Mouse (Mus musculus) mature B cell (primary cell): Measurements from ENCODE around the gene H2-Ab1.

Source experiments
- in situ Hi-C: fragments of 300-500 bp; cut with MboI; formaldehyde crosslinking; loops from 2 replicates; pipeline ENCODE4 v1.14.3; 2019

H2-Ab1 gene

DNA sequence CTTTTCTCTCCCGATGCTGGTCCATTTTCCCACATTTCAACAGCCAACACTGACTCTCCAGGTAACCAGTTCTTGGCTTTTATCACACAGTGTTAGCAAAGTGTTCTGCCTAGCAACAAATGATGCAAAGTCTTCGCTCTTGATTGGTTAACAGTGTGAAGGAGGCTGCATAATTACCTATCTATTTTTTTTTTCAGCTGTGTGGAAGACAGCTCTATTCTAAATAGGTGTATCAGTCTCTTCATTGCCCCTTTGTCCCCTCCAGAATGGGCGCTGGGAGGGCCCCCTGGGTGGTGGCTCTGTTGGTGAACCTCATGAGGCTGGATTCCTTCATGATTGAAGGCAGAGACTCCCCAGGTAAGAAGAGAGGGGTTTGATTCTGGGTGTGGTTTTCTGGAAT lies 18.8 kb upstream of the H2-Ab1 start, which contains the start of gene H2-Ob:
Gene H2-Ob, plus strand, starts transcription at position 198 of the 400 bp plus-strand sequence.
- in situ Hi-C loops = loop anchor here (10.0 kb wide), 1 partner anchor 164 kb away; no protein-coding TSS in a partner anchor

DNA sequence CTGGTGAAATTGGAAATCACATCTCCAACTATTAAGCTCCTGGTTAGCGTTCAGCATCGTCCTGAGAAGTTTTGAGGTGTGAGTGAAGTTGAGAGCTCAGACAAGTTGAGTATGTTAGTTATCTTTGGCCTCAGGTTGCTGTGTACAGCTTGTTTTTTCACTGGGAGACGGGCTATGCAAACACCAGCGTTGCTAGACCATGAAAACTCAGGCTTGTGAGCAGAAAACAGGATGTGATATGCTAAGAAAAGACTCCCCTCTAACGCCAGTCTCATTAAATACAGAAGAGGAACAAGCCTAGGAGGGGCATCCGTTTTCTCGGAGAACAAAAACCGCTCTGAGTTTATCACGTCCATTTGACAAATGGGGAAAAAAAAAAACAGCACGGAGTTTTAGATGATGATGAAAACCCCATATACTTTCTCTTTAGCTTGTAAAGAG lies 17.9 kb upstream of the H2-Ab1 start:
- in situ Hi-C loops = loop anchor here (10.0 kb wide), 2 partner anchors 115 to 165 kb away; partner anchors contain the start of gene Btnl2

DNA sequence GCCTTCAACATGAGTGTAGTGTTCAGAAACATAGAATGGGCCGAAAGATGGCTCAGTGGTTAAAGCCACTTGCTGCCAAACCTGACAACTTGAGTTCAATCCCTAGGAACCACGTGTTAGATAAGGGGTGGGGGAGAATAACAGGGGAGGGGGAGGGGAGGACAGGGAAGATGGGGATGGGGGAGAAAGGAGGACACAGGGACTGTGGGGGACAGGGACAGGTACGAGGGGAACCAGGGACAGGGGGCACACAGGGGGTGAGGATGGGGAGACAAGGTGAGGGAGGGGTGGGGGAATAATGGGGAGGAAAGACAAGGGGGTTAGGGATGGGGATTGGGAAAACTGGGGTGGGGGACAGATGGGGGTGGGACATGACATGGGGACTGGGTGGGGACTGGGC lies 17.1 kb upstream of the H2-Ab1 start:
- in situ Hi-C loops = loop anchor here (10.0 kb wide), 1 partner anchor 114 kb away; the partner anchor contains the start of gene Btnl2

DNA sequence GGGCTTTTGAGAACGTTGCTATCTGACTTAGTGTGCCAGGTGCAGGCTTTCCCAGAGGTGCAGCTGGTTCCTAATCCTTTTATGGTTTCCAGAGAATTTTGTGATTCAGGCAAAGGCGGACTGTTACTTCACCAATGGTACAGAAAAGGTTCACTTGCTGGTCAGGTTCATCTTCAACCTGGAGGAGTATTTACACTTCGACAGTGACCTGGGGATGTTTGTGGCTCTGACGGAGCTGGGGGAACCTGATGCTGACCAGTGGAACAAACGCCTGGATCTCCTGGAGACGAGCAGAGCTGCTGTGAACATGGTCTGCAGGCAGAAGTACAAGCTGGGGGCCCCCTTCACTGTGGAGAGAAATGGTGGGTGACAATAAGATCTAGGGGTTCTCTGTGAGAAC lies 16.6 kb upstream of the H2-Ab1 start:
- in situ Hi-C loops = loop anchor here (10.0 kb wide), 1 partner anchor 114 kb away; the partner anchor contains the start of gene Btnl2

DNA sequence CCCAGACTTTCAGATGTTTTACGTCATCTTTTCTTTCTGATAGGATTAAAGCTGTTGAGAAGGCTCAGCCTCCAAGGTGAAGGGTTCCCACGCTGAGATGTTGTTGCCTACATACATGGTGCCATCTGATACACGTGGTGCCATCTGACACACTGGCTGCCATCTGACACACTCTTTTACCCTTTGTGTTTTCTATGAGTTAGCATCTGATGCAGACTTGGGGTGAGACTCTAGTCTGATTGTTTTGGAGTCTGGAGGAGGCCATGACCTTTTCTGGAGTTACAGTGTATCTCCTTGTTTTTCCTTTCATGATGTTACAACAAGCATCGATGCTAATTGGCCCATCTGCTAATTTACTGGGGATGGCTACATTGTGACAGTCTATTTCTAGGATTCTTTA lies 12.8 kb upstream of the H2-Ab1 start:
- in situ Hi-C loops = loop anchor here (10.0 kb wide), 1 partner anchor 110 kb away; the partner anchor contains the start of gene Btnl2

GRCm38 (mm10) chr17:34247047-34247446 lies 10.4 kb upstream of the H2-Ab1 start:
- in situ Hi-C loops = loop anchor here (10.0 kb wide), 1 partner anchor 108 kb away; the partner anchor contains the start of gene Btnl2

- in situ Hi-C loops = loop anchor here (10.0 kb wide), 1 partner anchor 106 kb away; the partner anchor contains the start of gene Btnl2
These were observed 8.7 kb upstream of the H2-Ab1 start for GRCm38 (mm10) chr17:34248764-34249163.

- in situ Hi-C loops = loop anchor here (10.0 kb wide), 1 partner anchor 105 kb away; the partner anchor contains the start of gene Btnl2
These were observed 8.1 kb upstream of the H2-Ab1 start for GRCm38 (mm10) chr17:34249361-34249760.

DNA sequence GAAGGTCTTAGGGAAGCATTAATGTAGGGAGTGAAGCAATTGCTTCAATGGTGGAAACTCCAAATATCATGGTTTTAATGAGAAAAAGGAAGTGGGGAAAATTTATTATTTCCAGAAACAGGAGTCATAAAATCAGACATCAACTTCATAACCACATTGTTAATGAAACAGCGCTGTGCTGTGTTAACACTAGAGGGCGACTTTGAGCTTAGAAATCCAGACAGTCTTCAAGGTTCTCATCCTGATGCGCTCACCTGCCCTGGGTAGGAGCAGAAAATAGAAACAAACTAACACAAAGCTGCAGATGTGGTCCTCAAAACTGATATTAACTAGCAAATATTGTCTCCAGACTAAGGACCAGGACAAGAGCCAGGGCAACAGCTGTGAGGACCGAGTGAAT lies 7.6 kb upstream of the H2-Ab1 start:
- in situ Hi-C loops = loop anchor here (10.0 kb wide), 1 partner anchor 105 kb away; the partner anchor contains the start of gene Btnl2

DNA sequence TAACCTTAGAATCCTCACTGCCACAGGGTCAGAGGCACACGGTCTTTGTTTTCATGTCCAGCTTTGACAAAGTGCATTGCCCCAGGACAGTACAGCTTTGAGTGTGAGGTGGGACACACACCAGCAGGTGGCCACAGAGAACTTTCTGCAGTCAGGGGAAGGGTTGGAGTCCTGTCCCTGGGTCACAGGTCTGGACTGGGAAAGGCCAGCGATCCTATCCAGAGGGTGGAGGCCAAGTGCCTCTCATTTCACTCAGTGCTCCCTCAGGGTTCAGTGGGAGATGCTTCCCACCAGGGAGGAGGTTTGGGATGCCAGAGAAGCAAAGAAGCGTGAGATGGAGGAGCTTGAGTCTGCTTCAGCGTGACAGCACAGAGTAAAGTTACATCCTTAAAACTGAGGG lies 5.8 kb upstream of the H2-Ab1 start:
- in situ Hi-C loops = no loop called here

GRCm38 (mm10) chr17:34256501-34256900 lies 988 bp upstream of the H2-Ab1 start:
- in situ Hi-C loops = no loop called here

- in situ Hi-C loops = no loop called here
These were observed 3.1 kb downstream of the H2-Ab1 start for GRCm38 (mm10) chr17:34260551-34260950.

DNA sequence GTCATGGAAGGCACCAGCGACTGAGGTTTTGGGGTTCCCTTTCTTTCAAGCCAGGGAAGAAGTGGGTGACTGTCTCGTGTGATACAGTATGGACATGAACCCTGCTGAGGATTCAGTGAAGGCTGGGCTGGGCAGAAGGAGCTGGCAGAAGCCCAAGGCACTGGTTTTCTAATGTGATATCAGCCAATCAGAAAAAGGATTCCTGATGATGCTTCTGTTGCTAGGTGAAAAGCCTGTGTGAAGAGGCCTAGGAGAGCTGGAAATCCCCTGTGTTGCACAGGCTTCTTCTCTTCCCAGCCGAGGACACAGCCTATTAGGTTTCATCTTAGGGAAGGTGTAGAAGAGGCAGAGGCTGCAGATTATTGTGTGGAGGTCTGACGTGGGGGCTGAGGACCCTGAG lies 4.0 kb downstream of the H2-Ab1 start:
- in situ Hi-C loops = no loop called here

DNA sequence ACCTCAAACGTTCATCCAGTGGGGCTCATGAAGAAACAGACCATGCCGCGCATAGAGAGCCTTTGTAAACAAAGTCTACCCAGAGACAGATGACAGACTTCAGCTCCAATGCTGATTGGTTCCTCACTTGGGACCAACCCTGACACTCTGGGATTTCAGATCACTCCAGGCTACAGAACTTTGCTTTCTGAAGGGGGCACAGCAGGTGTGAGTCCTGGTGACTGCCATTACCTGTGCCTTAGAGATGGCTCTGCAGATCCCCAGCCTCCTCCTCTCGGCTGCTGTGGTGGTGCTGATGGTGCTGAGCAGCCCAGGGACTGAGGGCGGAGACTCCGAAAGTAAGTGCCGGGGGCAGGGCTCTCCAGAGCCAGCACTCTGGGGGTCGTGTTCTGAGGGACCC lies 5.6 kb downstream of the H2-Ab1 start:
- in situ Hi-C loops = no loop called here

DNA sequence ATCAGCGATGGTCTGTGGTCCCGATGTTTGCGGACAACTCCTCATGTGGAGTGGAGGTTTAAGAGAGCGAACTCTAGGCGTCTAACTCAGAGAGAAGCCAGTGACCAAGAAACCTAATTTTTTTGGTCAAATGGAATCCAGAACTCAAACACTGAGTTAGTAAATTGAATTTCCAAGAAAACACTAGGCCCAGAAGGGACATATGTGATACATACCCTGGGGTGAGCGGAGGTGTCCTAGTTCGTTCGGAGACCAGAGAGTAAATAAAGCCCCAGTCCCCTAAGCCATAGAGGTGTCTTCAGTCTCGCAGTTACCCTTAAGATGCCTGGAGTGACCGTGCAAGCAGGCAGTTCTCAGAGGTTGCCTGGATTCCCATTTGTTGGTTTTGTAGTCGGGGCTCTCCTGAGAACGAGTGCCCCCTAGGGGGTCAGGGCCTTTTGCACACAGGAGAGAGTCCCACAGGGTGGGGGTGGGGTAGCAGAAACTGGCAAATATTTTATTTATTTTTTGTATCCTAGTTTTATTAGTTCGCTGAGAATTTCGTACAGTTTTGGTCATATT lies 6.4 kb downstream of the H2-Ab1 start:
- in situ Hi-C loops = no loop called here

GRCm38 (mm10) chr17:34264452-34265351 lies 7.2 kb downstream of the H2-Ab1 start:
- in situ Hi-C loops = no loop called here

GRCm38 (mm10) chr17:34268262-34268661 lies 10.8 kb downstream of the H2-Ab1 start:
- in situ Hi-C loops = no loop called here

DNA sequence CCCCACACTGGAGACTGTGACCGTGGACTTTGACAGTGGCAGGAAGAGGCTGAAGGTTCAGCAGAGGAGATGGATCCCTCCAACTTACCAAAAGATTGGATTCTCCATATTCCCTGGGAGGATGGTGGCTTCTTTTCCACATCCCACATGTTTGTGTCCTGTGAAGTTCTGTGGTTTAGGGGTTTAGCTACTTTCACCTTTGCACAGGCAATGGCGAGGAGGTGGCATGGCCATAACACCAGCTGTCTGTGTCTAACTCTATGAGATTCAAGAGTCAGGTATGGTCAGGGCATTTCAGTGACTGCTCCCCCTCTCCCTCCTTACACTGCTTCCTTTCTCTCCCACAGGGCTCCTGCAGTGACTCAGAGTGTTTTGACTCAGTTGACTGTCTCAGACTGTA lies 11.3 kb downstream of the H2-Ab1 start:
- in situ Hi-C loops = no loop called here

DNA sequence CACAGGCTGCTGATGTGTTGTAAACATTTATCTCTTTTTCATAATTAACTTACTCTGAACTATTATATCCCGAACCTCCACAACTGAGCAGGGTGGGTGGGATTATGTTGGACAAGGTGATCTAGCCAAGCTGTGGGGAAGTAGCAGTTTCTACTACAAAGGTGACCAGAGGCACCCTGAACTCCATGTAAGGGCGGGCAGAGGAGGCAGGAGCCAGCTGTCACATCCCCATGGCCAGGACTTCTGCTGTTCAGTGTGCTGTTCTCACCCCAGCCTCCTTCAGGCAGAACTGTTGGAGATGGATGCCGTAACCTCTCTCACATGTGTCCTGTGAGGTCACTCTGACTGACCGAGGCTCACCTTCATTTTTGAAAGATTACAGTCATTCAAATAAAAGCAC lies 12.3 kb downstream of the H2-Ab1 start:
- in situ Hi-C loops = no loop called here

- in situ Hi-C loops = no loop called here
These were observed 12.7 kb downstream of the H2-Ab1 start for GRCm38 (mm10) chr17:34270230-34270629.

GRCm38 (mm10) chr17:34270940-34271339 lies 13.5 kb downstream of the H2-Ab1 start:
- in situ Hi-C loops = no loop called here

- in situ Hi-C loops = no loop called here
These were observed 14.6 kb downstream of the H2-Ab1 start for GRCm38 (mm10) chr17:34272102-34272501.
